Mouse (Mus musculus) neural tube, embryonic 11.5 days (tissue): ENCODE measurements at regions not wholly inside any gene's neighbourhood (a gene's known extent, or its start where the extent isn't known, plus 50 kb on each side); places are given as distances from the start of the nearest gene placed in this dataset.

ENCODE experiments used
- ATAC-seq: fragments of 200-750 bp; cut with Nextera tagmentation; 2 replicates; pipeline ENCODE4 v1.8.0; 2017; ENCODE audit warnings: moderate number of reproducible peaks, mild to moderate bottlenecking, moderate TSS enrichment, moderate library complexity; ENCODE audit not compliant: insufficient read depth, low FRiP score, low TSS enrichment
- DNase-seq: peaks from one replicate; pipeline ENCODE4 v3.0.0-alpha.2; 2015; ENCODE audit warnings: low spot score
- H3K27ac ChIP-seq: fragments of 300-500 bp; sonication (generic); 2 replicates; pipeline ENCODE4 v1.5.1; 2014; ENCODE audit warnings: low read depth, mild to moderate bottlenecking, low read length
- H3K27me3 ChIP-seq: fragments of 300-500 bp; sonication (generic); 2 replicates; pipeline ENCODE4 v1.6.1; 2014; ENCODE audit warnings: mild to moderate bottlenecking, low read length, mixed read lengths; ENCODE audit not compliant: control insufficient read depth, insufficient read depth
- H3K36me3 ChIP-seq: fragments of 300-500 bp; sonication (generic); 2 replicates; pipeline ENCODE4 v1.6.1; 2014; ENCODE audit warnings: mild to moderate bottlenecking, low read length, moderate library complexity, mixed read lengths; ENCODE audit not compliant: control insufficient read depth, insufficient read depth
- H3K4me1 ChIP-seq: fragments of 300-500 bp; sonication (generic); 2 replicates; pipeline ENCODE4 v1.6.1; 2014; ENCODE audit warnings: low read length, mixed read lengths; ENCODE audit not compliant: control insufficient read depth, insufficient read depth
- H3K4me2 ChIP-seq: fragments of 300-500 bp; sonication (generic); 2 replicates; pipeline ENCODE4 v1.6.1; 2014; ENCODE audit warnings: low read depth, mild to moderate bottlenecking, moderate library complexity
- H3K4me3 ChIP-seq: fragments of 300-500 bp; sonication (generic); 2 replicates; pipeline ENCODE4 v1.5.1; 2014; ENCODE audit warnings: low read depth, low read length
- H3K9ac ChIP-seq: fragments of 300-500 bp; sonication (generic); 2 replicates; pipeline ENCODE4 v1.6.1; 2014; ENCODE audit warnings: mild to moderate bottlenecking, low read length
- H3K9me3 ChIP-seq: fragments of 300-500 bp; sonication (generic); 2 replicates; pipeline ENCODE4 v1.6.1; 2016; ENCODE audit warnings: low read length; ENCODE audit not compliant: control insufficient read depth
- WGBS: fragments of 180-500 bp; shearing (Covaris S2); extraction: QIAGEN DNeasy Blood & Tissue Kit; methylation state at CpG from one replicate; pipeline ENCODE4 v1.1.7; 2014; 5-methylcytosine and 5-hydroxymethylcytosine counted together

DNA sequence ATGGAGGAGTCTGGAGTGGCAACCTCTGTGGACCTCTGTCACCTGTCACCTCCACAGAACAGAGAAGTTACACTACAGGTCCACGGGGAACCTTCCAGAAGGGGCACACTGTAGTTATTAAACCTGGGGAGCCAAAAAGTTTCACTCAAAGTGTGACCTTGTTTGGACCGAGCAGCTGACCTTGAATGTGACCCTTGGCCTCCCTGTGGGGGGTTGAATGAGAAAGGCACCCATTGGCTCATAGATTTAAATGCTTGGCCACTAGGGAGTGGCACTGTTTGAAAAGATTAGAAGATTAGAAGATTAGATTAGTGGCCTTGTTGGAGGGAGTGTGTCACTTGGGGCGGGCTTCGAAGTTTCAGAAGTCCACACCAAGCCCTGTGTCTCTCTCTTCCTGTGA lies 160.3 kb upstream of the Igsf21 start:
- H3K36me3 ChIP-seq, result no peaks in the 10 kb centered on the region
- H3K4me3 ChIP-seq, result no peak overlapping the region
- H3K4me2 ChIP-seq, result no peak overlapping the region
- no peak overlapping the region for H3K27ac ChIP-seq
- DNase-seq (no peak), ATAC-seq (no peak)
- H3K4me1 ChIP-seq, result no peaks in the 10 kb centered on the region
- H3K9me3 ChIP-seq, result no peaks in the 10 kb centered on the region
- H3K27me3 ChIP-seq, result no peaks in the 10 kb centered on the region
- H3K9ac ChIP-seq, result no peak overlapping the region
- 82% methylated on average over 4 of the region's 4 CpGs for WGBS

DNA sequence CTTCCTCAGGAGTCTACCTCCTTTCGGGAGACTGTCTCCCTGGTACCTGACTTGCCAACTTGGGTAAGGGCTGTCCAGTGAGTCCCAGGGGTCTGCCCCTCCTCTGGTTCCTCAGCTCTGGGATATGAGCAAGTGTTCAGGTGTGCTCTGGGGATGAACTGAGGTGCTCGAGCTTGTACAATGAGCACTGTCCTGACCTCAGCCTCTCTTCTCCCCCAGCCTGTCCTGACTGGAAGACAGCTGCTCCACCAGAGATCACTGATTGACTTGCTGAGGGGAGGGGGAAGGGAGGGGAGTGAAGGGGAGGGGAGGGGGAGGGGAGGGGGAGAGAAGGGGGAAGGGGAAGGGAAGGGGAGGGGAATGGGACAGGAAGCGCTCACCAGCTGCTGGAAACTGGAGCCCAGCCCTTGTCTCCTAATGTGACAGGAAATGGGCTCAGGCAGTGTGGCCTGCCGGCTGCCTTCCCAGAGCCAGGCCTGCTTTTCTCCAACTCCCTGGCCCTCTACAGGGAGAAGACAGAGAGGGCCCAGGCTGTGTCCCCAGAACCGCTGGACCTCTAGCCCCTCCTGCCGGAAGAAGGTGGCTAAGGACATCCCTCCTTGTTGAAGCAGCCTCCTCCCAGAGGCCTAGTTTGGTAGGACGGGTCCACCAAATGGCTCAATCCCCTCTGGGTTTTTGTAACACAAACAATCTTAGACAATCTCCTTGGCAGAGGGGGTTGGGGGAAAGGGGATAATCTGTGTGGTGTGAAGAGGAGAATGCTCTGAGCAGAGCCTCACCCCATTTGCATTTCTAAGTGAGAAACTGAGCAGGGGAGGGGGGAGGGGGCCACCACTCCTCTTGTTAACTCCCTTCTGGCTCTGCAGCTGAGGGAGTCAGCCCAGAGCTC lies 159.7 kb upstream of the Igsf21 start:
- Histone ChIP-seq H3K4me1 (no peaks in the 10 kb centered on the region), H3K9me3 (no peaks in the 10 kb centered on the region), H3K27me3 (no peaks in the 10 kb centered on the region), H3K4me2 (no peak overlapping the region), H3K4me3 (no peak overlapping the region), H3K9ac (0 out of 2 replicates have a peak overlapping the region, but pooled peaks have one; percentile 15), H3K36me3 (no peaks in the 10 kb centered on the region), H3K27ac (no peak overlapping the region)
- WGBS, result 23% methylated on average over 7 of the region's 7 CpGs
- ATAC-seq (peak; percentile 73), DNase-seq (peak; percentile 79)

- H3K4me3 ChIP-seq, result no peak overlapping the region
- H3K9ac ChIP-seq, result no peak overlapping the region
- no peaks in the 10 kb centered on the region for H3K27me3 ChIP-seq
- ATAC-seq (no peak), DNase-seq (no peak)
- no peaks in the 10 kb centered on the region for H3K9me3 ChIP-seq
- no peaks in the 10 kb centered on the region for H3K4me1 ChIP-seq
- WGBS, result 77% methylated on average over 9 of the region's 9 CpGs
- H3K27ac ChIP-seq, result no peak overlapping the region
- no peak overlapping the region for H3K4me2 ChIP-seq
- H3K36me3 ChIP-seq, result no peaks in the 10 kb centered on the region
Measured at GRCm38 (mm10) chr4:140405427-140405826, 158.8 kb upstream of the Igsf21 start.

GRCm38 (mm10) chr4:140403128-140403527 lies 156.5 kb upstream of the Igsf21 start:
- 35% methylated on average over 8 of the region's 8 CpGs for WGBS
- DNase-seq (no peak), ATAC-seq (no peak)
- H3K4me3 ChIP-seq, result no peak overlapping the region
- no peaks in the 10 kb centered on the region for H3K9me3 ChIP-seq
- no peak overlapping the region for H3K27ac ChIP-seq
- H3K4me1 ChIP-seq, result no peaks in the 10 kb centered on the region
- H3K9ac ChIP-seq, result no peak overlapping the region
- H3K36me3 ChIP-seq, result no peaks in the 10 kb centered on the region
- H3K4me2 ChIP-seq, result no peak overlapping the region
- H3K27me3 ChIP-seq, result no peaks in the 10 kb centered on the region

- H3K36me3 ChIP-seq, result no peaks in the 10 kb centered on the region
- no peaks in the 10 kb centered on the region for H3K9me3 ChIP-seq
- no peak overlapping the region for H3K4me3 ChIP-seq
- H3K4me2 ChIP-seq, result no peak overlapping the region
- H3K27ac ChIP-seq, result no peak overlapping the region
- ATAC-seq, result no peak
- DNase-seq, result no peak
- no peak overlapping the region for H3K9ac ChIP-seq
- H3K4me1 ChIP-seq, result no peaks in the 10 kb centered on the region
- H3K27me3 ChIP-seq, result no peaks in the 10 kb centered on the region
- WGBS, result 80% methylated on average over 7 of the region's 7 CpGs
Measured at GRCm38 (mm10) chr4:140402319-140402718, 155.7 kb upstream of the Igsf21 start.

- DNase-seq (no peak), ATAC-seq (no peak)
- WGBS, result 88% methylated on average over 10 of the region's 10 CpGs
Measured at GRCm38 (mm10) chr4:140401632-140402031, 155.0 kb upstream of the Igsf21 start.

GRCm38 (mm10) chr4:140396548-140396947 lies 150.0 kb upstream of the Igsf21 start:
- DNase-seq, result no peak
- H3K4me2 ChIP-seq, result no peak overlapping the region
- 84% methylated on average over 8 of the region's 8 CpGs for WGBS
- H3K9me3 ChIP-seq, result no peaks in the 10 kb centered on the region
- no peak for ATAC-seq
- no peaks in the 10 kb centered on the region for H3K27me3 ChIP-seq
- H3K4me1 ChIP-seq, result no peaks in the 10 kb centered on the region
- H3K4me3 ChIP-seq, result no peak overlapping the region
- no peak overlapping the region for H3K27ac ChIP-seq
- H3K36me3 ChIP-seq, result no peaks in the 10 kb centered on the region
- H3K9ac ChIP-seq, result no peak overlapping the region

More at GRCm38 (mm10) chr4:140401632-140402031, 155.0 kb upstream of the Igsf21 start:
- H3K9ac ChIP-seq, result no peak overlapping the region
- no peak overlapping the region for H3K27ac ChIP-seq
- H3K4me3 ChIP-seq, result no peak overlapping the region
- no peaks in the 10 kb centered on the region for H3K4me1 ChIP-seq
- H3K9me3 ChIP-seq, result no peaks in the 10 kb centered on the region
- H3K27me3 ChIP-seq, result no peaks in the 10 kb centered on the region
- H3K36me3 ChIP-seq, result no peaks in the 10 kb centered on the region
- H3K4me2 ChIP-seq, result no peak overlapping the region

DNA sequence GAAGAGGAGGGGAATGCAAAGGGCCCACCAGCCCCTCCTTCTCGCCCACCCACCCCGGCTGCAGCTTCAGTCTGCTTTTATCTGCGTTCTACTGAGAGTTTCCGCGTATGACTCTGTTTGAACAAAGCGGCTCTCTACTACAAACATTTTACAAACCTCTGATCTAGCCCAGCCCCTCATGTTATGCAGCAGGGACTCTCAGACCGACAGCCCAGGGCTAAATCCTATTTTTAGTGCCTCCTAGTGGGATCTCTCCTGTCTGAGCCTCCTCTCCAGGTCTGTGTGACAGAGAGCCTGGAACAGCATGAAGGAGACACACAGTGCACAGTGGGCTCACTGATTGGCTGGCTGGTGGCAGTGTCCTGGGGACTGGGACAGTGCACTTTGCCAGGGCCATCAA lies 145.7 kb upstream of the Igsf21 start:
- Histone ChIP-seq H3K9ac (no peak overlapping the region), H3K4me3 (no peak overlapping the region), H3K27me3 (no peaks in the 10 kb centered on the region), H3K27ac (no peak overlapping the region), H3K4me2 (no peak overlapping the region), H3K4me1 (no peaks in the 10 kb centered on the region), H3K9me3 (no peaks in the 10 kb centered on the region), H3K36me3 (no peaks in the 10 kb centered on the region)
- ATAC-seq, result no peak
- WGBS, result 69% methylated on average over 7 of the region's 7 CpGs
- no peak for DNase-seq

DNA sequence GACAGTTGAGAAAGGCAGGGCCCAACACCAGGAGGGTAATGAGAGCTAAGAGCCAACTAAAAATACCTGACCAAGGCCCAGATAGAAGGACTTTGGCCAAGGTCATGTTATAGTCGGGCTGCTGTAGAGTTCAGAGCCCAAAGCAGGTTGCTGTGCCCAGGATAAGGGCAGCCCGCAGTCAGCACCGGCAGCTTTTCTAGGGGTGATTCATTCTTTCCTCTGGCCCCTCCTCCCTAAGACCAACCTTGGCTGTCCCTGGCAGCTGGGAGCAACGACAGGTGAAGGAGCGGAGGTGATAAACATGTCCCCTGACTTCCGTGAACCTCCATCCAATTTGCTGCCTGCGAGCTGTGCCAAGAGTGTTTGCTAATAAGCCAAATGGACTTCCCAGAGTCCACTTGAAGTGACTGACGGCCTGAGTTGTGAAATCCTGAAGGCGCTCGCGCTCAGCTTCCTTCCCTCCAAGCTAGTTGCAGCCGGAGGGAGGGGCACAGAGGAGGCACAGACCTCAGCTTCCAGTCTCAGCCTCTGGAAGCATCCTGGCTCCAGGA lies 144.2 kb upstream of the Igsf21 start:
- Histone ChIP-seq H3K9me3 (no peaks in the 10 kb centered on the region), H3K27ac (no peak overlapping the region), H3K36me3 (no peaks in the 10 kb centered on the region), H3K4me1 (no peaks in the 10 kb centered on the region), H3K4me2 (no peak overlapping the region), H3K9ac (no peak overlapping the region), H3K4me3 (no peak overlapping the region), H3K27me3 (no peaks in the 10 kb centered on the region)
- 63% methylated on average over 12 of the region's 12 CpGs for WGBS
- DNase-seq (no peak), ATAC-seq (no peak)
